10 mouse cellular contexts compared by ENCODE assay signal in genomic region chr16:21198529-21198928, GRCm38 (mm10). TPM values are rescaled to one million over a fixed set of nuclear protein-coding genes. Genes with fewer than 3 reads are reported as not detected.
A peak's percentile ranks its signal among the peaks of the same experiment; 100 is the strongest.
DNase-seq lines count a peak whose midpoint lies in the region; ATAC-seq and TF ChIP-seq lines count a peak whose summit lies in the region.
"Had no signal": no experiment of that assay in that cellular context is flagged by ENCODE, and none has a peak within 500 bp of the region (broad histone marks: within the 10 kb centered on the region; RNA-seq: fewer than 3 reads in every experiment).

No protein-coding gene starts in this region.

- no peaks in the 10 kb centered on the region for H3K4me1 ChIP-seq in kidney, embryonic 14.5 days (ENCODE audit: control insufficient read depth, insufficient read depth, low read length)
- H3K4me1 ChIP-seq in E14TG2a.4 (replicated peaks; ENCODE audit: low read depth, low read length), result peaks cover 75% of the 10 kb centered on the region

- H3K9ac ChIP-seq in kidney, embryonic 14.5 days (ENCODE audit: low read depth, low read length), result no peak overlapping the region

- 5% methylated on average over 1 of the region's 1 CpGs for WGBS in kidney, embryonic 14.5 days

- no peak overlapping the region for H3K27ac ChIP-seq in kidney, embryonic 14.5 days (ENCODE audit: low read depth, low read length)

- H3K9me3 ChIP-seq in kidney, embryonic 14.5 days (ENCODE audit: control insufficient read depth, low read length), result no peaks in the 10 kb centered on the region
- no peaks in the 10 kb centered on the region for H3K9me3 ChIP-seq in E14TG2a.4 (ENCODE audit: low read length)

- ATAC-seq in kidney, embryonic 14.5 days (ENCODE audit: low FRiP score, low TSS enrichment), result no peak
- peak; percentile 78 for ATAC-seq in granulocyte monocyte progenitor cell, adult 5-6 weeks (replicated peaks; ENCODE audit: poor library complexity, severe bottlenecking)

- H3K4me3 ChIP-seq in kidney, embryonic 14.5 days (ENCODE audit: low read length), result no peak overlapping the region
- H3K4me3 ChIP-seq in E14TG2a.4 (replicated peaks; ENCODE audit: low read length), result no peak overlapping the region

- peak; percentile 40 for DNase-seq in adrenal gland, postnatal 10 days
- DNase-seq in adrenal gland, adult 2 months, result no peak
- peak; percentile 32 to 38 for DNase-seq in kidney, postnatal 25 days
- DNase-seq in frontal cortex, postnatal 14 days (ENCODE audit: low spot score in 2 of 2), result no peak
- DNase-seq in gastrocnemius, postnatal 25 days, result no peak
- DNase-seq: cerebellum, adult 18-20 months; right cerebral cortex, postnatal 4 days had no signal

- no peaks in the 10 kb centered on the region for H3K27me3 ChIP-seq in kidney, embryonic 14.5 days (ENCODE audit: control insufficient read depth, insufficient read depth, low read length)
- H3K27me3 ChIP-seq in E14TG2a.4 (ENCODE audit: insufficient read depth, low read length), result 0 out of 2 replicates have a peak, but pooled peaks cover 4% of the 10 kb centered on the region

- H3K36me3 ChIP-seq in kidney, embryonic 14.5 days (ENCODE audit: control insufficient read depth, insufficient read depth, low read length), result no peaks in the 10 kb centered on the region
- H3K36me3 ChIP-seq in E14TG2a.4 (ENCODE audit: insufficient read depth, low read length), result no peaks in the 10 kb centered on the region

- no peak overlapping the region for H3K4me2 ChIP-seq in kidney, embryonic 14.5 days (replicated peaks; ENCODE audit: low read depth, low read length)

- peak; percentile 56 for TF ChIP-seq CTCF in E14TG2a.4 (conservative IDR thresholded peaks at IDR 0.05; ENCODE audit: low read length)

RNA-seq across cellular contexts. Expression of gene Ephb3, which starts 6.0 kb away (rescaled TPM):
- total RNA-seq in adrenal gland, postnatal 10 days (2021), result 1 to 10 TPM; 3.9 to 4.6 TPM
- total RNA-seq in adrenal gland, adult 2 months (2021), result 1 to 10 TPM in 1 of 2 experiments, under 1 TPM in 1; 0.78 to 1.8 TPM
- 2.9 and 3.5 TPM in 2 replicates for polyA plus RNA-seq in adrenal gland, adult 2 months (2012; rRNA removed)
- 8.0 and 12.8 TPM in 2 replicates for polyA plus RNA-seq in kidney, embryonic 14.5 days (2014; fragmentation: Nextera tagmentation; extraction: Ambion mirVana)
- total RNA-seq in granulocyte monocyte progenitor cell, adult 5-6 weeks (2014; fragmentation: Nextera tagmentation), result not detected in 2 replicates
- not detected in 2 replicates for total RNA-seq in granulocyte monocyte progenitor cell, adult 5-6 weeks (2017)
- 1 to 10 TPM; 1.4 to 1.7 TPM for total RNA-seq in gastrocnemius, postnatal 25 days (2021)

RNA-seq across cellular contexts. Expression of gene Teddm3, which starts 44.7 kb away (rescaled TPM):
- not detected for total RNA-seq in adrenal gland, postnatal 10 days (2021)
- total RNA-seq in adrenal gland, adult 2 months (2021), result not detected
- 0.08 and 0.17 TPM in 2 replicates for polyA plus RNA-seq in adrenal gland, adult 2 months (2012; rRNA removed)
- polyA plus RNA-seq in kidney, embryonic 14.5 days (2014; fragmentation: Nextera tagmentation; extraction: Ambion mirVana), result not detected in 2 replicates
- not detected in 2 replicates for total RNA-seq in granulocyte monocyte progenitor cell, adult 5-6 weeks (2014; fragmentation: Nextera tagmentation)
- not detected in 2 replicates for total RNA-seq in granulocyte monocyte progenitor cell, adult 5-6 weeks (2017)
- total RNA-seq in gastrocnemius, postnatal 25 days (2021), result not detected

Comparison
In these comparisons a context has a peak if more than half of its experiments do, and no peak if none do; other contexts are left out.
1. DNase-seq: peak in adrenal gland, postnatal 10 days (single experiment) and kidney, postnatal 25 days (2 of 2); none in adrenal gland, adult 2 months (single experiment), frontal cortex, postnatal 14 days (0 of 2) and gastrocnemius, postnatal 25 days (single experiment).